Mouse (Mus musculus) testis, adult 2 months (tissue): ENCODE data around the gene Csf3.

Experiments
- CTCF ChIP-seq: fragments of 200-500 bp; IDR thresholded peaks from 2 replicates; pipeline ENCODE4 v1.5.1; 2012; ENCODE audit warnings: low read depth, mild to moderate bottlenecking, inconsistent platforms, low read length, moderate library complexity; ENCODE audit not compliant: control insufficient read depth, insufficient read depth, insufficient replicate concordance
- POLR2A ChIP-seq: fragments of 200-500 bp; IDR thresholded peaks from 2 replicates; pipeline ENCODE4 v1.6.1; 2012; ENCODE audit warnings: low read depth, mild to moderate bottlenecking, inconsistent platforms, low read length, moderate library complexity; ENCODE audit not compliant: control insufficient read depth

DNA sequence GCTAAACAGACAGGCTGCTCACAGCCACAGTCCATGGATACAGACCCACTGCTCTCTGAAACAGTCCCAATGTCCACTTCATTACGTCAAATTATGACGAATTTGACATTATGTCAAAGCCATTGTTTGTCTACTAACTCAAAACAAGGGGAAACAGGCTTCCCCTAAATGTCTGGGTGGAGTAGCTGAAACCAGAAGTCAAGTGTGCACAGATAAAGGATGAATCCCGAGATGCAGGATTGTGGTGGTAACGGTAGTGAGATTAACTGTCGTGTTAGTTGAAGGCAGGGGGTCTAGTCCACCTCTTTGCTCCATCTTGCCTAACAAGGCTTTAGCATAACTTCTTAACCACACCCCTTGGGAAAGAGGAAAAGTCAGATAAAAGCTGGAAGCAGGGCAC lies 28.6 kb upstream of the Csf3 start:
- TF ChIP-seq CTCF (no peak), POLR2A (no peak)
